Mouse (Mus musculus) gastrocnemius, adult 18-20 months (tissue): ENCODE results near the gene Ttc17. TPM values are rescaled to one million over a fixed set of nuclear protein-coding genes. Genes with fewer than 3 reads are reported as not detected.
A peak's percentile ranks its signal among the peaks of the same experiment; 100 is the strongest.

Experiments used
- DNase-seq: peaks from one replicate; pipeline ENCODE4 v3.0.0; 2021; ENCODE audit warnings: low spot score
- total RNA-seq, 2 experiments: library from RNA; stranded (reverse); gene quantifications; 2 replicates each; pipeline ENCODE4 v1.2.3; 2021

The Ttc17 gene
- total RNA-seq, 2 experiments from 2014 or later, result 21.0 to 21.8 TPM

DNA sequence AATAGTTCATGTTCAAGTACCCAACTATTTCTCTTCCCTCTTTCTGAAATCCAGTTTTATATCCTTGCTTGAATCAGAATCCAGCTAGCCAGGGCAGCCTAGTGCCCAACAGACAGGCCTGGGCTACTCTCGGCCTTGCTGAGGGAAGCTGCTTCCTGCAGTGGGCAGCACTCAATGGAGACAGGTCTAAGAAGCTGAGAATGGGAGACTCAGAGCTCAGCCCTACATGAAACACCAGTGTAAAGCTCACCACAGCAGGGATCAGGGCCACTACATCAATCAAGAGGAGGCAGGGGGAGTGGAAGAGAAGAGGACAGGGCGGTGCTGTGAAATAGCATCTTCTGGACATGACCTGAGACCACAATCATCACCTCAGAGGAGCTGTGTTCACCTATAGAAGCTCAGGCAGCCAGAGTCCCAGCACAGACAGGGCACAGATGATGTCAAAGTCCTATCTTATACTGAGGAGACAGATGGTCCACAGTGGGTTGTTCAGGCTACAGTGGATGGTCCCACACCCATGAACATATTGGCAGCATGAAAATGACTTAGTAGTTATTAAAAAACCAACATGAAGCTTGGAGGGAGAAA lies 25.3 kb downstream of the Ttc17 start:
- no peak for DNase-seq

DNA sequence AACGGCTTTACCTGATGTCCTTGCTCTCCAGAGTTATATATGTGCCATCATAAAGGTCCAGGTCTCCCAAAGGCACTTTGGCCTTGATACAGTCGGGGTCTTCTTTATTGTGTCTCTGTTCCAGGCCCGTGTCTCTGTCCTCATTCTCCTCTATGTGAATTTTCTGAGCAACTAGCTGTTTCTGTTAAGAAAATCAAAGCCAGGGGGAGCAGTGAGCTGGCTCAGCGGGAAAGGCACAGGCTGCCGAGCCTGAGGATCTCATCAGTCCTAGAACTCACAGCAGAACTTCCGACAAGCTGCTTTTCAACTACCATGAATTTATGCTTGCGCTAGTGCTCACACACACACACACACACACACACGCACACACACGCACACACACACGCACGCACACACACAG lies 27.8 kb downstream of the Ttc17 start:
- no peak for DNase-seq

DNA sequence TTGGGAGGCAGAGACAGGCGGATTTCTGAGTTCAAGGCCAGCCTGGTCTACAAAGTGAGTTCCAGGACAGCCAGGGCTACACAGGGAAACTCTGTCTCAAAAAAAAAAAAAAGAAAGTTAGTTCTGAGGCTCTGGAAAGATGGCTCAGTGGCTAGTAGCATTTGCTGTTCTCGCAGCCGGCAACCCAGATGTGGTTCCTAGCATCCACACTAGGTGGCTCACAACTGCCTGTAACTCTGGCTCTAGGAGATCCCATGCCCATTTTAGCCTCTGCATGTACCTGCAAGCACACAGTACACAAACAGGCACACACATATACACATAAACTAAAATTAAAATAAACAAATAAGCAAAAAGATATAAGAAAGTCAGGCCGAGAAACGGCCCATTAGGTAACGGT lies 35.4 kb downstream of the Ttc17 start:
- peak; percentile 31 for DNase-seq

DNA sequence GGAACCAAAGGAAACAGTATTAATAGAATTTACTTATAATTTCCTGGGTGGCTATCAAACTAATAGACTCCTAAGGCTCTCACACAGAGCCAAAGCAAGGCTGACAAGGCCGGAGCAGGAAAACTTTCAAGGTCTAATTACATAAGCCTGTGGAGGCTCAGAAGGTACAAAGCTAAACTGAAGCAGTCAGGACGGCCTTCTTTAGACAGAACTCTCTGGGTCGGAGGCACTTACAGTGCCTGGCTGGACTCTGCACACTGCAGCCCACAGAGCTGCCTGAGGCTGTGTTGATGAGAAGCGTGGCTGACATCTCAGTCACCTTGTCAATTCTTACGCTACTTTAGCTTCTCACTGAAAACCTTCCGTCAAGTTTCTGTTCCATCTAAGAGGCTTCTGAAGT lies 42.7 kb downstream of the Ttc17 start:
- DNase-seq, result no peak

DNA sequence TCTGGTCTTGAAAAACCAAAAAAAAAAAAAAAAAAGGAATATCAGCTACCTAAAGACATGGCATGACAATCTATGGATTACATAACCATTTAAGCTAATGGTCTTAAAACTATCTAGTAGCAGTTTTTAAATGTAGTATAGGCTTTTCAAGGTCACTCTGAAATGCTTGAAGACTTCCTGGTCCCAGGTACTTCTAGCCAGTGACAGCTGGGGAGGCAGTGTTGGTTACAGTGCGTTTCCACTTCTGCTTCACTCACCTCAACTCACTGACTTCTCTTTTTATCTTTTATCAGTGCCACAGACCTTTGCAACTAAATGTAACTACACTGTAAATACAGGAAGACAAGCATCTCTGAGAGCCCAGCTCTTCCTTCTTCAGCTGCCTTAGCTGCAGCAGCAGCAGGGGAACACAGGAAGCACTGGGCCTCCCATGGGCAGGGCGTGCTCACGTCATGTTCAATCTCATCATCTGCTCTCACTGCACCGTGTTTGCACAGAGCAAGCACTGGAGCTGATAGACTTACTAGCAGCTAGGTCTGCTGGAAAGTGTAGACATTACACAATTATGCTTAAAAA lies 46.0 kb downstream of the Ttc17 start:
- DNase-seq, result no peak

DNA sequence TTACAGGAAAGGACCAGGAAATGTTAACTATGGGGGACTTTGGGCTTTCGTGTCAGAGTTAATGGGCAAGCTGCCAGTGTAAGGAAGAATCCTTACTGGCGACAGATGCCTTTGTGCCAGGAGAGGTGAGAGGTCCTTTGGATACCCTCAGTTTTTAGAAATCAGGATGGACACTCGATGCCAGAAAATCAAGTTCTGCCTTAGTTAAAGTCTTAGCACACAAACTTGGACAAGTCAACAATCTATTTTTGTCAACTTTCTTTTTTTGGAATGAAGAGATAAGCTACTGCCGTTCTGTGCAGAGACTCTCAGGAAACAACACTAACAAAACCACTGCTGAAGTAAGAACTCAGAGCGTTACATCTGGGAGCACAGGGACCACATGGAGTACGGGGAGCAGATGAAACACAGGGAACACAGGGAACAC lies 58.3 kb downstream of the Ttc17 start:
- DNase-seq, result no peak

DNA sequence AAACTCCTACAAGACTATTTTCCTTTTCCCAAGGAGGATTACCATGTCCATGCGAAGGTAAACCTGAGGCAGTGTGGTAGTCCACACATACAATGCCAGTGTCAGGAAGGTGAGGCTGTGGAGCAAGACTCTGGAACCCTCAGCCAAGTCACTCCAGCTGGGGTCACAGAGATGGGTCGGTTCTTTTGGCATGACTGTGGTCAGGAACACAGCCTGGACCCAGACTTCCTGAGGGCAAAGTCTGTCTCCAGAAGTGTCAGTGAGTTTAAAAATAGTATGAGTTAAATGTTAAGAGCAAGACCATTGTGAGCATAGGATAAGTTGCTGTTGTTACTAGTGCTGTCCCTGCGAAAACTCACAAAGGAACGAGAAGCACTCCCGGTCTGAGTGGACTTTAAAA lies 59.7 kb downstream of the Ttc17 start:
- DNase-seq, result no peak

DNA sequence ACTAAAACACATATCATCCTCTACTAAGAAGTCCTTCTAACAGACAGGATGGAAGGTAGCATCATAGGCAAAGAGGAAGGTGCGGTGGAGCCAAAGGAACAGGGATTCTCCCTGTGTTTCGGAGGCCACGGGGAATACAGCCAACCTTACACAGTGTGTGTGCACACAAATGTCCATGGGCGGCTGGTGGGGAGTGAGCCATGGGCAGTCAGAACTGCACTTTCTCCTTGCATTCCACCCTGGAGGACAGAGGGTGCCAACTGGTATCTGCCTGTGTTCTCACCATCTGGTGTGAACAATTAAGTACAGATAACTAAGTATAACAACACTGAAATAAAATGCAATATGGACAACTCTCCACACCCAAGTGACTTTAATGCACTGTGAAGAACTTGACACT lies 61.9 kb downstream of the Ttc17 start:
- no peak for DNase-seq

DNA sequence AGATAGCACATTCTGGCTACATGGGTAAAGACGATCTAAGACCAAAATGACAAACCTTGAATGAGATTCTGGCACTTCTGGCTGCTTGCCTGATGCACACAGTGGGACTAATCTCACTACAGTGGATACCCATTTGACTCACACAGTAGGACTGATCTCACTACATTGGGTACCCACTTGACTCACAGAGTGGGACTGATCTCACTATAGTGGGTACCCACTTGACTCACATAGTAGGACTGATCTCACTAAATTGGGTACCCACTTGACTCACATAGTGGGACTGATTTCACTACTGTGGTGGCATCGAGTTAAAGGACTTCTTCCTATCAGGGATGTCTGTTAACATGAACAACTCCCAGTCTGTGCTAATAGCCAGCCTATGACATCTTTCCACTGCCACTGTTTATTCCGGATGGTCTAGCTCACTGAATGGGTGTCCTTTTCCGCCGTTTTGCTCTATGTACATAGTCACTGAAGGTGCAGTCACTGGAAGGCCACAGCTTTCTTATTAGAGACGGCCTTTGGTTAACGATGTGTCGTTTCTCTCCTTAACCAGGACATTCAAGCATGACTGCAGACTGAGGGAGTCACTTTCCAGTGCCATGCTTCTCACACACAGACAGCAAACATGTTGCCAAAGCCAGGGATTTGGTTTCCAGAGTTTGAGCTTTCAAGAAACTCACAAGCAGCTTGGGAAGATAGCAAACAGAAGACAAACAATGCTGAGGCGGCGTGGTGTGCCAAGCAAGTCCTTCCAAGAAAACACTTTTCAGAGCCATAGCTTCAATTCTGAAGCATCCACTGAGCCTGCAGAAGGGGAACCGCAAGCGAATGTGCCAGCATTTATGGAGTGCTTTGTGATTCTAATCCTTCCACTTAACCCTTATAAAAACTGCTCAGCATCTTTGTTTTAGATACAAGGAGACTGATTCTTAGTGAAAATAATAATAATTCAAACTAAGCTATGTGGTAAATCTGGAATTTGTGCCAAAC lies 62.9 kb downstream of the Ttc17 start:
- DNase-seq, result no peak

DNA sequence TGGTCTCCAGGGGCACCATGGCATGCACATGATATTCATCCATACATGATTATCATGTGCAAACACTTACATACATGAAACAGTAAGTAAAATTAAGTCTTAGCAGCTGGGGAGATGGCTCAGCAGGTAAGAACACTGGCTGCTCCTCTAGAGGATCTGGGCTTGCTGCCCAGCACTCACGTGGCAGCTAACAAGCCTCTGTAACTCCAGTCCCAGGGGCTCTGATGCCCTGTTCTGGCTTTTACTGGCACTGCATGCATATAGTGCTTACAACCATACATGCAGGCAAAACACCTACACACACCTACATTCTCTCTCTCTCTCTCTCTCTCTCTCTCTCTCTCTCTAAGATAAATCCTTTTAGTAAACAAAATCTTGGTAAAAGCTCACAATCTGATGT lies 65.7 kb downstream of the Ttc17 start:
- DNase-seq, result no peak

DNA sequence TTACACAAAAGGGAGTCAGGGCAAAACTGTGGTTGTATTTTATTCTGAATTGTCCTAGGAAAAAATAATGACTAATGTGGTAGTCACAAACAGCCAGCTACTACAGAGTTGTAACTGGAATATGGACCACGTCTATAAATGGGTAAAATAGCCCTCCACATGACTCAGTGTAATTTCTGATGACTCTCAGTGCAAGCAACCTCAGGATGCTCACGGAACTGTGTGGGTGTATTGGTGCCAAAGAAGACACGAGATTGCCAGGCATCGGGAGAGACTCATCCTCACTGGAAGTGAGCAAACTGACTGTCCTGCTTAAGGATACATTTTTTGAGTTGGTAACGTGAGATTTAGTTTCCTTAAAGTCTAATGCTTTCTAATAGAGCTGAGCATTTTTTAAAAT lies 67.0 kb downstream of the Ttc17 start:
- DNase-seq, result no peak

DNA sequence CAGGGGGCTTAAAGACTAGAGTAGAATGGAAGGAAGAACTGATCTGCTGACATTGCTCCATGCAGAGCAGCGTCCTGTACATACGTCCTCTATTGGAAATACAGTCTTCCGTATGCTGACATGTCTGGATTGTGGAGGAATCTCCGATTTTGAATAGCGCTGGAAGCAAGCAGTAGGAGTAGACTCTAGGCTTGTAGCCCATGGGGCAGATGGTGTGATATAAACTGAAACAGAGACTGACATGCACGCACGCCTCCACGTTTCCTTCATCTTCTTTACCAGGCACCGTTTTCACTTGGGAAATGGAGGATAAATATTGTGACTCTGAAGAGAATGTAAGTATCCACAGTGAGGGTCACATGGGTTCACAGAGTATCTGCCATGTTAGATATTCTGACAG lies 70.2 kb downstream of the Ttc17 start:
- DNase-seq, result no peak

DNA sequence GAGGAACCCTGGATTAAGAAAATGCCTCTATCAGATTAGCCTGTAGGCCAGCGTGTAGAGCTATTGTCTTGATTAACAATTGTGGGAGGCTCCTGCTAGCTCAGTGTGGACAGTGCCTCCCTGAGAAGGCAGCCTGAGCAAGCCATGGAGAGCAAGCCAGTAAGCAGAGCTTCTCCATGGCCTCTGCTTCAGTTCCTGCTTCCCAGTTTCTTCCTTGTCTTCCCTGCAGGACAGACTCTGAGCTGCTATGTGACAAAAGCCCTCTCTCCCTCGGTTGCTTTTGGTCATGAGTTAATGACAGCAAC lies 71.8 kb downstream of the Ttc17 start:
- DNase-seq, result no peak

DNA sequence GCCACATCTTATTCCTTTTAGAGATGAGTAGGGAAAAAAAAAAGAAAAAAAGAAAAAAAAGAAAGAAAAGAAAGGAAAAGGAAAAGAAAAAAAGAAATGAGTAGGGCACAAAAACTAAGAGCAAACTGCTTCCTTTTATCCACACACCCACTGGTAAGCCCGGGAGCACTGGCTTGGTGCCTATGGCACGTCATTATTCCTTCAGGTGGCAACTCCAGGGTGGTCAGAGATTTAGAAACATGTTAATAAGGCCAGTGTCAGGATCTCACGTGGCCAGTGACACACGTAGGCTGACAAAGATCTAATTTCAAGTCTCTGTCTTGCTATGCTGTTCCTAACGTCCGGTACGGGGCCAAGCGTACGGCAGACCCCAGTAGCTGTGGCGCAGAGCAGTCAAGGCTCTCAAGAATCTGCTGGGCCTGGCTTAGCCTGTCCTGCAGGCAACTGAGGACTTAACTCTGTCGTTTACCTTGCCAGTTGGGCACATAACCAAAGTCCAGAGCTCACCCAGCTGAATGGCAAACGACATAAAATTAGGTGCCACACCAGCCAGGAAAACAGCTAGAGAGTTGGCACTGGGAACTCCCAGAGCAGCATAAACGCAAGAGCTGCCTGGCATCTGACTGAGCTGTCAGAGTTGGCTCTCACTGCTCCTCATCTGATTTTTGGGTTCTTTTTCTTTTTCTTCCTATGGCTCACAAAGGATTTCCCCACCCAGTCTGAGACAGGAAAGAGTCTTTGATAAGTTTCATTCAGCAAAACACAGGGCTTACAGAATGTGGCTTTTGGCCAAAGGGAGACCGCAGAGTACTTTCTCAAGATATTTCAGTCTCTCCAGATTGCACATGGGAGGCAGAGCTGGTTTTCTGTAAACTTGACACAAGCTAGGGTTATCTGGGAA lies 72.4 kb downstream of the Ttc17 start:
- DNase-seq, result peak; percentile 44

DNA sequence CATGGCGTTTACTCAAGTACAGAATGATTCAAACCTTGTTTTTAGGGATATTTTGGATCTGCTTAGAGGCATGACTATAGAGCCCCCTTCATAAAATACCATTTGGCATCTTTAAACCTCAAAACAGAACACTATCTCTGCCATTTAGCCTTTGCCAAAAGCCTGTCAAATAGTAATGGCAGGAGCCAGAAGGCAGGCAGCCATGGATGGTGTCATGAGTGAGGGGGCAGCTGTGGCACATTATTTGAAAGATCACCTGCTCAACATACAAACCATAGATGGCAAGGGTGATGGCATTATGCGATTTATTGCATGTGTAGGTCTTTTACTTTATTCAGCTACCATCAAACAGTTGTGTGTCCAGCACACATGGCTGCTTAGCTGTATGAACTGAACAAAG lies 73.4 kb downstream of the Ttc17 start:
- DNase-seq, result no peak

DNA sequence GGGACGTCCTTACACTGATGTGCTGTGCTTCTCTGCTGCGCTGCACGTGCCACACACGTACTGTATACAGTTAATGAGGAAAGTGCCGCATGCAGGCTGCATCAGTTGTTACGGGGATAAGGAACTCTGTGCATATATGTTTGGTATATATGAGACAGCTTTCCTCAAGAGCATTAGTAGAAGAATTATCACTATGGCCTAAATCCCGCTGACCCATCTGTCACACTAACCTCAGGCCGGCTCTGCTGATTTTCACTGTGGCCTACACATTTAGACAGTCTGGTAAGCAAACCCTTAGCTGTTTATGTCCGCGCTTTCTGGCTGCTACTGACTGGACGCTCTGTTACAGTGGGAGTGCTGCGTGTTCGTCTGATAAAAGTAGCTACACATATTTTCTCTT lies 77.2 kb downstream of the Ttc17 start:
- no peak for DNase-seq

DNA sequence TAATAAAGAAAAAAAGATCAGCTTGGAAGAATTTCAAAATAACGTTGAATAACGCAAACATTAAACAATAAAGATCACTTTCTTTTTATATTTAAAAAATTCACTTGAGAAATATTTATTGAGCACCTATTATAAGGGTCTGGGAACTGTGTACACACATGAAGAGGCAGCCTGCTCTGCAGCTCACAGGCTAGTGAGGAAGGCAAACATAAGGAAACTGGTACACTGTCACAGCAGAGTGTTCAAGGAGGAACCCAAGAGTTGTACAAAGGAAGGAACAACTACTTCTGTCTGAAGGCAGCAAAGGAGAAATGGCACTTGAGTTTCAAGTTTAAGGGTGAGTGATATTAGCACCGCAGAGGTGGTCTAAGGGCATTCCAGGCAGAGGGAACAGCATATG lies 78.7 kb downstream of the Ttc17 start:
- no peak for DNase-seq

DNA sequence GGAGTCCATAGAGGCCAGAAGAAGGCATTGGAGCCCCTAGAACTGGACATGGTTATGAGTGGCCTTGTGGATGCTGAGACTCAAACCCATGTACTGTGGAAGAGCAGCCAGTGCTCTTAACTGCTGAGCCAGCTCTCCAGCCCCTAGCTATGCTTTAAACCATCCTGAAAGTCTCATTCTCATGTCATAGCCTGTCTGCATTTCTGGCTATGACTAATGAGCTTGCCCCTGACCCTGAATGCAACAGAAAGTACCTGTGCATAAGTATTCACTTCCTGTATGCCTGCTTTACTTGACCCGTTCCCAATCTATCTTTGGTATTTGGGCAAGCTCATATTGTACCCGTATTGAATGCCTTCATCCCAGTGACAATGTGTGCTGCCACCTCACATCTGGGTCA lies 86.7 kb downstream of the Ttc17 start:
- no peak for DNase-seq

DNA sequence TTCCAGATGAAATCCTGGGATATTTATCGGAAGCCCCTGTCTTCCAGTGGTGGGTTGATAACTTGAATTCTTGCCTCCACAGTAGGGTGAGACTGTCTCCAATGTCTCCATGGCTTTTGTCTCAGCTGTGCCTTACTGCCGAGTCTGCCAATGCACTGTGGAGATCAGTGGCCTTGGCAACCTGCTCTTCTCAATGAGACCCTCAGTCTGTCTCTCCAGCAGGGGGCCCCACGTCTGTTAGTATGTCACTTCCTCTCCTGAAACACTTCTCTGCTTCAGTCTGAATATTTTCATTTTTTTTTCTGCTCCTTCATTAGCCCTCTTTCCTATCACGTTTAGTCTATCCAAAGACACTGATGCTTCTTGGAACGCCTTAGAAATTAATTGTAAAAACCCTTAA lies 90.0 kb downstream of the Ttc17 start:
- DNase-seq, result no peak

DNA sequence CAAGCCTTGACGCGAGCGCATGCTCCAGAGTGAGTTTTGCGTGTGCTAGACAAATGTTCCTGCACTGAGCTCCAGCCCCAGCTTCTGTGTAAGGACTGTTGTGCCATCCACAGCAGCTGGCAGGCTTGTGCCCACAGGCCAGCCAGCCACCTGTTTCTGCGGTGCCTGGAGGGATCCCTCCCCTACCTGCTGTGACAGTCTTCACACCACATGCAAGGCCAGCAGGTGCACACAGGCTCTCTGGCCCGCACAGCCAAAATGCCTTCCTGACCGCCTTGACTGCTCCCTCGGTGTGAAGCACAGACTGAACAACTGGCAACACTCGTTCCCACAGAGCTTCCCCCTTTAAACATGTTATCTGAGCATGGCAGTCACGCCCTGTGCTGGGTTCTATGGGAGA lies 102.5 kb downstream of the Ttc17 start:
- no peak for DNase-seq

DNA sequence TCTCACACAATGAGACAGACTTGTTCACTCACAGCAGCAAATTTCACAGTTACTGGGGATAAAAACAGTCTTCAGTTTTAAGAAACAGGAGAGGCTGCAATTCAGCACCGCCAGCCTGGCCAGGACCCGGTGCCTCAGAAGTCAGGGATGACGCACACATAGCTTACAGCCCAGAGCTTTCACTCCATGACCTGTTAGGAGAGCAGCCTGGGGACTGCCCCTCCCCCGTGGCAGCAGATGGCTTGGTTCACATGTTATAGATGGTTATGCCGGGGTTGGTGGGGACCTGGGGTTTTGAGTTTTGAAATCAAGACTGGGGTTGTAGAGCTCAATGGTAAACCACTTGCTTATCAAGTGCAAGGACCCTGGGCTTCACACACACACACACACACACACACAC lies 104.1 kb downstream of the Ttc17 start:
- no peak for DNase-seq

DNA sequence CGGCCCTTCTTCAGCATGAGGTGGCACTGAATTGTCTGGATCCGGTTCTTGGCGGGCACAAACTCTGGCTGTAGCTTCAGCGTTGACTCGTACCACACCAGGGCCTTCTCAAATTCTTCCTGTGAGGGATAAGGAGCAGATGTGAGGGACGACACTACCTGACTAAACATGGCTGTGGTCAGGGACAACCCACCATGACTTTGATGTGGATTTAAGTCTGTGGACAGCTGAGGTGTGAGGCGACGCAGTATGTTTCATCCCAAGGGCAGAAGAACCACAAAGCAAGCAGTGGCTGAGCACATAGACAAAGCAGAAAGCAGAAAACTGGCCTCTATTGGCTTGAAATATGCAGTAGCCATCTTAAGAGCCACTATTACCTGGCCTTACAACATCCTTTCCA lies 104.7 kb downstream of the Ttc17 start:
- no peak for DNase-seq
